Mouse (Mus musculus): Measurements from ENCODE around the gene Perm1. TPM values are rescaled to one million over a fixed set of nuclear protein-coding genes. Genes with fewer than 3 reads are reported as not detected.

The Perm1 gene
- polyA plus RNA-seq, 1 experiment from 2014 or later, result 2.6 TPM

- H3K36me3 ChIP-seq, result no peaks in the 10 kb centered on the region
- under 1% methylated on average over 32 of the region's 39 CpGs for WGBS
- peak; percentile 82 for ATAC-seq (ENCODE audit: low FRiP score)
- peak within 1 kb of the TSS; percentile 74 for H3K27ac ChIP-seq
- H3K4me2 ChIP-seq (replicated peaks), result peak within 1 kb of the TSS; percentile 92
- H3K4me3 ChIP-seq, result peak within 1 kb of the TSS; percentile 60
- H3K9ac ChIP-seq, result peak within 1 kb of the TSS; percentile 80
- H3K27me3 ChIP-seq, result peaks cover 9% of the 10 kb centered on the region; the same call in 1 of the 2 replicates
- H3K9me3 ChIP-seq (replicated peaks), result no peaks in the 10 kb centered on the region
- peaks cover 30% of the 10 kb centered on the region for H3K4me1 ChIP-seq
Observed at GRCm38 (mm10) chr4:156203001-156203412, 12.7 kb upstream of the Perm1 start, which contains the start of gene AW011738. Gene AW011738, plus strand, starts transcription at chr4:156203304.

- H3K4me1 ChIP-seq, result peaks cover 28% of the 10 kb centered on the region
- H3K27me3 ChIP-seq, result peaks cover 9% of the 10 kb centered on the region; the same call in 1 of the 2 replicates
- H3K4me3 ChIP-seq, result peak overlapping the region; percentile 60
- H3K27ac ChIP-seq, result peak overlapping the region; percentile 74; the same call in 1 of the 2 replicates
- peak overlapping the region; percentile 80 for H3K9ac ChIP-seq
- no peaks in the 10 kb centered on the region for H3K9me3 ChIP-seq (replicated peaks)
- no peaks in the 10 kb centered on the region for H3K36me3 ChIP-seq
- peak; percentile 36 for ATAC-seq (ENCODE audit: low FRiP score)
- H3K4me2 ChIP-seq (replicated peaks), result peak overlapping the region; percentile 92
- under 1% methylated on average over 49 of the region's 49 CpGs for WGBS
Observed at GRCm38 (mm10) chr4:156203413-156204131, 12.1 kb upstream of the Perm1 start.

- H3K27ac ChIP-seq, result no peak overlapping the region
- no peak overlapping the region for H3K4me2 ChIP-seq (replicated peaks)
- no peaks in the 10 kb centered on the region for H3K9me3 ChIP-seq (replicated peaks)
- H3K27me3 ChIP-seq, result peaks cover 6% of the 10 kb centered on the region; the same call in 1 of the 2 replicates
- peaks cover 15% of the 10 kb centered on the region for H3K4me1 ChIP-seq
- H3K4me3 ChIP-seq, result no peak overlapping the region
- H3K36me3 ChIP-seq, result no peaks in the 10 kb centered on the region
- WGBS, result 91% methylated on average over 4 of the region's 4 CpGs
- no peak for ATAC-seq (ENCODE audit: low FRiP score)
- H3K9ac ChIP-seq, result no peak overlapping the region
Observed at GRCm38 (mm10) chr4:156208872-156209271, 6.8 kb upstream of the Perm1 start.

- no peaks in the 10 kb centered on the region for H3K36me3 ChIP-seq
- H3K27me3 ChIP-seq, result no peaks in the 10 kb centered on the region
- H3K9ac ChIP-seq, result no peak overlapping the region
- H3K27ac ChIP-seq, result no peak overlapping the region
- H3K4me2 ChIP-seq (replicated peaks), result no peak overlapping the region
- no peaks in the 10 kb centered on the region for H3K9me3 ChIP-seq (replicated peaks)
- no peak overlapping the region for H3K4me3 ChIP-seq
- no peak for ATAC-seq (ENCODE audit: low FRiP score)
- WGBS, result 77% methylated on average over 13 of the region's 13 CpGs
- 0 out of 2 replicates have a peak, but pooled peaks cover 3% of the 10 kb centered on the region for H3K4me1 ChIP-seq
Observed at GRCm38 (mm10) chr4:156209963-156210635, 5.6 kb upstream of the Perm1 start.

GRCm38 (mm10) chr4:156213134-156213533 lies 2.5 kb upstream of the Perm1 start:
- no peak overlapping the region for H3K4me3 ChIP-seq
- H3K27ac ChIP-seq, result no peak overlapping the region
- no peaks in the 10 kb centered on the region for H3K27me3 ChIP-seq
- no peaks in the 10 kb centered on the region for H3K9me3 ChIP-seq (replicated peaks)
- H3K4me2 ChIP-seq (replicated peaks), result no peak overlapping the region
- no peaks in the 10 kb centered on the region for H3K36me3 ChIP-seq
- H3K9ac ChIP-seq, result no peak overlapping the region
- WGBS, result 95% methylated on average over 13 of the region's 13 CpGs
- H3K4me1 ChIP-seq, result no peaks in the 10 kb centered on the region
- ATAC-seq (ENCODE audit: low FRiP score), result no peak

- no peak for ATAC-seq (ENCODE audit: low FRiP score)
- WGBS, result 84% methylated on average over 2 of the region's 2 CpGs
- Histone ChIP-seq H3K27ac (no peak overlapping the region), H3K4me3 (no peak overlapping the region), H3K36me3 (no peaks in the 10 kb centered on the region), H3K9me3 (replicated peaks) (no peaks in the 10 kb centered on the region), H3K27me3 (no peaks in the 10 kb centered on the region), H3K4me2 (replicated peaks) (no peak overlapping the region), H3K4me1 (no peaks in the 10 kb centered on the region), H3K9ac (no peak overlapping the region)
Observed at GRCm38 (mm10) chr4:156216196-156216595, 528 bp downstream of the Perm1 start.

- Histone ChIP-seq H3K27ac (no peak overlapping the region), H3K4me3 (no peak overlapping the region), H3K27me3 (no peaks in the 10 kb centered on the region), H3K36me3 (0 out of 2 replicates have a peak, but pooled peaks cover 4% of the 10 kb centered on the region), H3K9ac (no peak overlapping the region), H3K4me1 (no peaks in the 10 kb centered on the region), H3K4me2 (replicated peaks) (no peak overlapping the region), H3K9me3 (replicated peaks) (no peaks in the 10 kb centered on the region)
- no peak for ATAC-seq (ENCODE audit: low FRiP score)
- 83% methylated on average over 16 of the region's 16 CpGs for WGBS
Observed at GRCm38 (mm10) chr4:156217022-156217669, 1.5 kb downstream of the Perm1 start.

GRCm38 (mm10) chr4:156217838-156218237 lies 2.2 kb downstream of the Perm1 start:
- 86% methylated on average over 16 of the region's 16 CpGs for WGBS
- Histone ChIP-seq H3K27me3 (no peaks in the 10 kb centered on the region), H3K4me2 (replicated peaks) (no peak overlapping the region), H3K36me3 (peaks cover 9% of the 10 kb centered on the region; the same call in 1 of the 2 replicates), H3K27ac (no peak overlapping the region), H3K9me3 (replicated peaks) (no peaks in the 10 kb centered on the region), H3K4me1 (no peaks in the 10 kb centered on the region), H3K9ac (no peak overlapping the region), H3K4me3 (no peak overlapping the region)
- ATAC-seq (ENCODE audit: low FRiP score), result no peak

GRCm38 (mm10) chr4:156219936-156220335 lies 4.3 kb downstream of the Perm1 start:
- H3K27ac ChIP-seq, result no peak overlapping the region
- H3K9ac ChIP-seq, result no peak overlapping the region
- no peak for ATAC-seq (ENCODE audit: low FRiP score)
- H3K9me3 ChIP-seq (replicated peaks), result no peaks in the 10 kb centered on the region
- WGBS, result 90% methylated on average over 11 of the region's 11 CpGs
- H3K27me3 ChIP-seq, result no peaks in the 10 kb centered on the region
- no peak overlapping the region for H3K4me2 ChIP-seq (replicated peaks)
- no peaks in the 10 kb centered on the region for H3K4me1 ChIP-seq
- H3K4me3 ChIP-seq, result no peak overlapping the region
- peaks cover 9% of the 10 kb centered on the region; the same call in 1 of the 2 replicates for H3K36me3 ChIP-seq

- Histone ChIP-seq H3K4me2 (replicated peaks) (no peak overlapping the region), H3K4me1 (peaks cover 4% of the 10 kb centered on the region; the same call in 1 of the 2 replicates), H3K9ac (no peak overlapping the region)
Observed at GRCm38 (mm10) chr4:156224276-156224675, 8.6 kb downstream of the Perm1 start.

GRCm38 (mm10) chr4:156227752-156228392 lies 12.2 kb downstream of the Perm1 start:
- Histone ChIP-seq H3K9ac (no peak overlapping the region; the same call in 1 of the 2 replicates), H3K4me2 (replicated peaks) (no peak overlapping the region), H3K9me3 (replicated peaks) (no peaks in the 10 kb centered on the region), H3K27me3 (no peaks in the 10 kb centered on the region), H3K36me3 (peaks cover 40% of the 10 kb centered on the region), H3K27ac (no peak overlapping the region), H3K4me3 (no peak overlapping the region), H3K4me1 (peaks cover 4% of the 10 kb centered on the region; the same call in 1 of the 2 replicates)
- ATAC-seq (ENCODE audit: low FRiP score), result 0 out of 2 replicates have a peak, but pooled peaks have one; percentile 33
- 36% methylated on average over 18 of the region's 18 CpGs for WGBS

More at GRCm38 (mm10) chr4:156224276-156224675, 8.6 kb downstream of the Perm1 start:
- H3K27me3 ChIP-seq, result no peaks in the 10 kb centered on the region
- no peak overlapping the region for H3K27ac ChIP-seq
- no peak overlapping the region for H3K4me3 ChIP-seq
- no peaks in the 10 kb centered on the region for H3K9me3 ChIP-seq (replicated peaks)
- ATAC-seq (ENCODE audit: low FRiP score), result no peak
- WGBS, result 95% methylated on average over 2 of the region's 2 CpGs
- H3K36me3 ChIP-seq, result peaks cover 16% of the 10 kb centered on the region

All from hindbrain, embryonic 12.5 days (tissue).